Mouse (Mus musculus) MEL (cell line): Measurements from ENCODE around the gene Gm37240. TPM values are rescaled to one million over a fixed set of nuclear protein-coding genes. Genes with fewer than 3 reads are reported as not detected.

Experiments
- DNase-seq: peaks from one replicate; pipeline ENCODE4 v3.0.0; 2011; ENCODE audit warnings: low read depth, low spot score
- H3K27ac ChIP-seq: 2 replicates; pipeline ENCODE4 v1.5.1; 2012; ENCODE audit warnings: low read depth, mild to moderate bottlenecking, control low read depth, low read length, moderate library complexity; ENCODE audit not compliant: control insufficient read depth
- H3K27me3 ChIP-seq, 2 experiments: fragments of 150-350 bp in 1 of 2; sonication (generic) in 1 of 2; 2 replicates each; pipeline ENCODE4 v1.6.1; 2012; ENCODE audit warnings: low read length in 2 of 2, mild to moderate bottlenecking in 2 of 2, improper control_type of control experiment in 1 of 2, moderate library complexity in 1 of 2; ENCODE audit not compliant: insufficient read depth in 2 of 2, control insufficient read depth in 1 of 2
- H3K36me3 ChIP-seq, 2 experiments: 2 replicates each; pipeline ENCODE4 v1.6.1; 2012 to 2014; ENCODE audit warnings: low read length in 2 of 2, improper control_type of control experiment in 1 of 2, inconsistent platforms in 1 of 2, mild to moderate bottlenecking in 1 of 2; ENCODE audit not compliant: insufficient read depth in 2 of 2, control insufficient read depth in 1 of 2
- H3K4me1 ChIP-seq, 2 experiments: fragments of 150-350 bp in 1 of 2; sonication (generic) in 1 of 2; 2 replicates each; pipeline ENCODE4 v1.6.1; 2012; ENCODE audit warnings: low read length in 2 of 2, improper control_type of control experiment in 1 of 2, mild to moderate bottlenecking in 1 of 2; ENCODE audit not compliant: insufficient read depth in 2 of 2, control insufficient read depth in 1 of 2
- H3K4me3 ChIP-seq, 2 experiments: fragments of 150-350 bp in 1 of 2; sonication (generic) in 1 of 2; 2 replicates each; pipeline ENCODE4 v1.5.1; 2012; ENCODE audit warnings: low read depth in 2 of 2, low read length in 2 of 2, mild to moderate bottlenecking in 2 of 2, moderate library complexity in 2 of 2, control low read depth in 1 of 2, improper control_type of control experiment in 1 of 2; ENCODE audit not compliant: control insufficient read depth in 1 of 2, insufficient read depth in 1 of 2
- H3K79me2 ChIP-seq: 2 replicates; pipeline ENCODE4 v1.6.1; 2012; ENCODE audit warnings: mild to moderate bottlenecking, low read length, moderate library complexity; ENCODE audit not compliant: control insufficient read depth, poor library complexity, insufficient read depth
- H3K9ac ChIP-seq: 2 replicates; pipeline ENCODE4 v1.6.1; 2012; ENCODE audit warnings: low read depth, mild to moderate bottlenecking, control low read depth, low read length, moderate library complexity; ENCODE audit not compliant: control insufficient read depth, poor library complexity, severe bottlenecking
- H3K9me3 ChIP-seq: fragments of 150-350 bp; sonication (generic); replicated peaks from 2 replicates; pipeline ENCODE4 v1.6.1; 2012; ENCODE audit warnings: mild to moderate bottlenecking, low read length, improper control_type of control experiment, moderate library complexity; ENCODE audit not compliant: insufficient read depth
- CHD1 ChIP-seq: IDR thresholded peaks from 2 replicates; pipeline ENCODE4 v1.6.1; 2012; ENCODE audit warnings: low read depth, mild to moderate bottlenecking, inconsistent platforms, low read length, improper control_type of control experiment
- CHD2 ChIP-seq: IDR thresholded peaks from 2 replicates; pipeline ENCODE4 v1.6.1; 2011; ENCODE audit warnings: low read length, improper control_type of control experiment
- CTCF ChIP-seq, 3 experiments: IDR thresholded peaks in 2 of 3; conservative IDR thresholded peaks in 1 of 3; 2 replicates each; pipeline ENCODE4 v1.5.1; 2011 to 2012; ENCODE audit warnings: low read length in 3 of 3, low read depth in 2 of 3, mild to moderate bottlenecking in 2 of 3, improper control_type of control experiment in 1 of 3, inconsistent platforms in 1 of 3, mixed read lengths in 1 of 3, moderate library complexity in 1 of 3; ENCODE audit not compliant: control insufficient read depth in 1 of 3, insufficient read depth in 1 of 3, poor library complexity in 1 of 3, severe bottlenecking in 1 of 3
- GABPA ChIP-seq: IDR thresholded peaks from 2 replicates; pipeline ENCODE4 v1.6.1; 2012; ENCODE audit warnings: low read depth, mild to moderate bottlenecking, inconsistent platforms, low read length, improper control_type of control experiment, moderate library complexity
- KAT2A ChIP-seq: conservative IDR thresholded peaks from 2 replicates; pipeline ENCODE4 v1.6.1; 2012; ENCODE audit warnings: low read depth, low read length, improper control_type of control experiment, inconsistent platforms
- MAFK ChIP-seq: IDR thresholded peaks from 2 replicates; pipeline ENCODE4 v1.6.1; 2011; ENCODE audit warnings: low read depth, mild to moderate bottlenecking, low read length, improper control_type of control experiment, borderline replicate concordance
- MAX ChIP-seq: IDR thresholded peaks from 2 replicates; pipeline ENCODE4 v1.6.1; 2011; ENCODE audit warnings: low read length, improper control_type of control experiment
- MEF2A ChIP-seq: IDR thresholded peaks from 2 replicates; pipeline ENCODE4 v1.6.1; 2014; ENCODE audit warnings: low read depth, mild to moderate bottlenecking, inconsistent platforms, low read length, improper control_type of control experiment; ENCODE audit not compliant: poor library complexity, insufficient replicate concordance, severe bottlenecking; ENCODE audit errors: extremely low read depth
- MYB ChIP-seq: IDR thresholded peaks from 2 replicates; pipeline ENCODE4 v1.6.1; 2011; ENCODE audit warnings: mild to moderate bottlenecking, low read depth, low read length, improper control_type of control experiment
- NELFE ChIP-seq: IDR thresholded peaks from 2 replicates; pipeline ENCODE4 v1.6.1; 2011; ENCODE audit warnings: low read depth, low read length, improper control_type of control experiment
- POLR2AphosphoS2 ChIP-seq: IDR thresholded peaks from 2 replicates; pipeline ENCODE4 v1.6.1; 2011; ENCODE audit warnings: low read length, improper control_type of control experiment
- POLR2AphosphoS5 ChIP-seq: IDR thresholded peaks from 2 replicates; pipeline ENCODE4 v1.6.1; 2012; ENCODE audit warnings: low read depth, borderline replicate concordance, mild to moderate bottlenecking, inconsistent platforms, low read length, moderate library complexity, mixed read lengths
- RCOR1 ChIP-seq: IDR thresholded peaks from 2 replicates; pipeline ENCODE4 v1.6.1; 2012; ENCODE audit warnings: low read depth, mild to moderate bottlenecking, inconsistent platforms, low read length, improper control_type of control experiment
- SIN3A ChIP-seq: IDR thresholded peaks from 2 replicates; pipeline ENCODE4 v1.6.1; 2012; ENCODE audit warnings: low read length, improper control_type of control experiment, inconsistent platforms
- SMC3 ChIP-seq: IDR thresholded peaks from 2 replicates; pipeline ENCODE4 v1.6.1; 2011; ENCODE audit warnings: low read depth, low read length, improper control_type of control experiment
- TAL1 ChIP-seq: IDR thresholded peaks from 2 replicates; pipeline ENCODE4 v1.6.1; 2012; ENCODE audit warnings: mild to moderate bottlenecking, inconsistent platforms, low read length, moderate library complexity, mixed read lengths
- TBP ChIP-seq: IDR thresholded peaks from 2 replicates; pipeline ENCODE4 v1.8.0; 2011; ENCODE audit warnings: low read depth, low read length, improper control_type of control experiment
- USF1 ChIP-seq: IDR thresholded peaks from 2 replicates; pipeline ENCODE4 v1.6.1; 2014; ENCODE audit warnings: low read depth, mild to moderate bottlenecking, inconsistent platforms, low read length, improper control_type of control experiment, moderate library complexity
- USF2 ChIP-seq, 2 experiments: IDR thresholded peaks; 2 replicates each; pipeline ENCODE4 v1.6.1; 2011 to 2012; ENCODE audit warnings: improper control_type of control experiment in 2 of 2, low read length in 2 of 2, borderline replicate concordance in 1 of 2, inconsistent platforms in 1 of 2, low read depth in 1 of 2, mild to moderate bottlenecking in 1 of 2; ENCODE audit not compliant: insufficient read depth in 1 of 2
- ZC3H11A ChIP-seq: IDR thresholded peaks from 2 replicates; pipeline ENCODE4 v1.6.1; 2012; ENCODE audit warnings: low read depth, mild to moderate bottlenecking, inconsistent platforms, low read length, improper control_type of control experiment
- ZKSCAN1 ChIP-seq: IDR thresholded peaks from 2 replicates; pipeline ENCODE4 v1.6.1; 2012; ENCODE audit warnings: low read depth, mild to moderate bottlenecking, inconsistent platforms, low read length, improper control_type of control experiment, moderate library complexity
- ZMIZ1 ChIP-seq: IDR thresholded peaks from 2 replicates; pipeline ENCODE4 v1.6.1; 2012; ENCODE audit warnings: low read depth, mild to moderate bottlenecking, inconsistent platforms, low read length, improper control_type of control experiment, moderate library complexity
- polyA plus RNA-seq, 2 experiments: library from polyadenylated mRNA; stranded (reverse) in 1 of 2; unstranded in 1 of 2; fragments of >175 nt in 1 of 2; fragments of >200 nt in 1 of 2; gene quantifications; 2 replicates each; pipeline versions ENCODE4 v1.2.1 to v1.2.4; 2012; ENCODE audit warnings: low replicate concordance in 2 of 2, low read depth in 1 of 2; ENCODE audit not compliant: insufficient read length in 2 of 2, insufficient read depth in 1 of 2, missing spikeins in 1 of 2
- total RNA-seq: library from RNA; depleted of rRNA; stranded (reverse); fragments of 300-350 nt; gene quantifications from 2 replicates; pipeline ENCODE4 v1.2.3, GENCODE M21; 2012

Gm37240 gene
- total and polyA plus RNA-seq, 3 experiments = 0.04 TPM; not detected in 2

GRCm38 (mm10) chr3:84769411-84769810 lies 1117.9 kb downstream of the Gm37240 start:
- Histone ChIP-seq H3K4me3 (no peak overlapping the region), H3K9me3 (no peaks in the 10 kb centered on the region), H3K9ac (no peak overlapping the region), H3K36me3 (peaks cover 0 to 12% of the 10 kb centered on the region in 2 experiments; a peak in 2 of 4 replicates), H3K79me2 (no peaks in the 10 kb centered on the region), H3K27ac (no peak overlapping the region), H3K27me3 (no peaks in the 10 kb centered on the region), H3K4me1 (peaks cover 0 to 12% of the 10 kb centered on the region in 2 experiments; a peak in 2 of 4 replicates)
- no peak for TF ChIP-seq ZC3H11A
- TF ChIP-seq USF1 = no peak
- no peak for TF ChIP-seq MYB
- TF ChIP-seq MAX = no peak
- no peak for TF ChIP-seq SIN3A
- TF ChIP-seq ZMIZ1 = no peak
- no peak for DNase-seq

- Histone ChIP-seq H3K27me3 (no peaks in the 10 kb centered on the region), H3K9me3 (no peaks in the 10 kb centered on the region), H3K79me2 (no peaks in the 10 kb centered on the region), H3K27ac (no peak overlapping the region), H3K36me3 (peaks cover 0 to 12% of the 10 kb centered on the region in 2 experiments; a peak in 2 of 4 replicates), H3K4me3 (no peak overlapping the region), H3K4me1 (peaks cover 0 to 12% of the 10 kb centered on the region in 2 experiments; a peak in 2 of 4 replicates), H3K9ac (no peak overlapping the region)
- no peak for TF ChIP-seq RCOR1
- TF ChIP-seq NELFE = no peak
- TF ChIP-seq MEF2A = no peak
- TF ChIP-seq GABPA = no peak
- no peak for TF ChIP-seq ZMIZ1
- no peak for TF ChIP-seq SMC3
- no peak for TF ChIP-seq USF2 (IDR thresholded peaks at IDR 0.05; ENCODE audit: borderline replicate concordance in 1 of 2, insufficient read depth in 1 of 2, low read depth in 1 of 2, low read length in 2 of 2)
- no peak for TF ChIP-seq KAT2A
- TF ChIP-seq CHD1 = no peak
- TF ChIP-seq POLR2AphosphoS5 = no peak
- no peak for TF ChIP-seq ZKSCAN1
- no peak for TF ChIP-seq TAL1
- TF ChIP-seq CHD2 = no peak
- no peak for TF ChIP-seq TBP
- TF ChIP-seq POLR2AphosphoS2 = no peak
- TF ChIP-seq MAX = no peak
- no peak for TF ChIP-seq CTCF (IDR thresholded peaks at IDR 0.05 in 2 of 3, conservative IDR thresholded peaks at IDR 0.05 in 1 of 3; ENCODE audit: control insufficient read depth in 1 of 3, insufficient read depth in 1 of 3, low read depth in 2 of 3, low read length in 3 of 3, poor library complexity in 1 of 3, severe bottlenecking in 1 of 3)
- no peak for TF ChIP-seq MAFK
- TF ChIP-seq USF1 = no peak
- DNase-seq = no peak
These were observed 1118.4 kb downstream of the Gm37240 start for GRCm38 (mm10) chr3:84768940-84769339.
